Mouse (Mus musculus) G1E-ER4 (cell line): ENCODE measurements around the gene 4933427D14Rik. TPM values are rescaled to one million over a fixed set of nuclear protein-coding genes. Genes with fewer than 3 reads are reported as not detected.

Source experiments
- GATA1 ChIP-seq: IDR thresholded peaks from one replicate; pipeline ENCODE4 v1.8.0; 2012; ENCODE audit warnings: low read length, inconsistent platforms
- polyA plus RNA-seq: library from polyadenylated mRNA; stranded (reverse); fragments of >175 nt; gene quantifications from 2 replicates; pipeline ENCODE4 v1.2.3, GENCODE M21; 2012

The 4933427D14Rik gene
- polyA plus RNA-seq, 1 experiment, result 2.4 TPM

GRCm38 (mm10) chr11:72156624-72157023 lies 50.6 kb downstream of the 4933427D14Rik start:
- no peak for TF ChIP-seq GATA1

DNA sequence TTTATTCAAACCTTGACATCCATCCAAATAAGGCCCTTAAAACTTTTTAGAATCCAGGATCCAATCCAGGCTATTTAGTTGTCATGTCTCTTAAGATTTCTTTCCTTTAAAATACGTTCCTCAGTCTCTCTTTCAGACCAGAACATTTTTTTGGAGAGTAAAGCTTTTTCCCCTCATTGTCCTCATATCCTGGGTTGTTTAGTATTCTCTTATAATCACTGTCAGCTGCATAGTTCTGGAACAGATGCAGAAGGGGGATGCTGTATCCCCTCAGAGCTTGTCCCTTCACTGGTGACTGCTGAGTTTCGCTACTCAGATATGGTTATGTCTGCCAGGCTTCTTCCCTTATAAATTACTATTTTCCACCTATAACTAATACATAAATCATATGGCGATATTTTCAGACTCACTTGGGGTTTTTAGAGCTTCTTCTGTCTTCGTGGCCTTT lies 51.3 kb downstream of the 4933427D14Rik start:
- no peak for TF ChIP-seq GATA1

DNA sequence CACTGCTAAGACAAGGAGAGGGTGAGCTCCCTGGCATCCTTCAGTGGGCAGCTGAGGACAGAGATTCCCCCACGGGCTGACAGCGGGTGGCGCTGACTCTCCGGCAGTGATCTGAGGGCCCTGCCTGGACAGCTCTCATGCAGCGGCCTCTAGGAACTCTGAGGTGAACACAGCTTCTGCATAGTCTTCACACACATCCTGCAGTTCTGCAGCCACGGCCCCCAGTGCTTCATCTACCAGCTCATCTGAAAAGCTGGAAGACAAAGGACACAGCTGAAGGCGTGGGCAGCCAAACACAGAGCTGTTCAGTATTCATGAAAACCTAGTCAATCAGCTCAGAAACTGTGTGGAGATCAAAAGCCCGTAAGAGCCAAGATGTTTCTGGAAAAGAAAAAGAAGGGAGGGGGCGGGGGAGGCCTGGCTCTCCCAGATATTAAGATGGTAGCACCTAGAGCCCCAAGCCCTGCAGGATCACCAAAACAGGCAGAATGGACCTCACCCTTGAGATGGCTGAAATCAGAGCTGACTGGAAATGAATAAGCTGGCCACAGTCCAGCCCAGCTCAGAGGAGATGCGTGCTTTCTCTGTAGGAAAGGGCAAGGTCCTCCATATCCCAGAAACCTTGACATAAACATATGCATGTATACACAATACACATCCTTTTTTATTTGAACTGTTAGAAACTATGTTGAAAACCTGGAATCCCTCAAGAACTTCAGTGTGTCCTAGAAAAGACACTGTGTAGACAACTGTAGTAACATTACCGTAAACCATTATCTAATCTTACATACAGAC lies 51.9 kb downstream of the 4933427D14Rik start:
- no peak for TF ChIP-seq GATA1

- TF ChIP-seq GATA1, result no peak
Measured at GRCm38 (mm10) chr11:72153122-72153862, 54.0 kb downstream of the 4933427D14Rik start.

DNA sequence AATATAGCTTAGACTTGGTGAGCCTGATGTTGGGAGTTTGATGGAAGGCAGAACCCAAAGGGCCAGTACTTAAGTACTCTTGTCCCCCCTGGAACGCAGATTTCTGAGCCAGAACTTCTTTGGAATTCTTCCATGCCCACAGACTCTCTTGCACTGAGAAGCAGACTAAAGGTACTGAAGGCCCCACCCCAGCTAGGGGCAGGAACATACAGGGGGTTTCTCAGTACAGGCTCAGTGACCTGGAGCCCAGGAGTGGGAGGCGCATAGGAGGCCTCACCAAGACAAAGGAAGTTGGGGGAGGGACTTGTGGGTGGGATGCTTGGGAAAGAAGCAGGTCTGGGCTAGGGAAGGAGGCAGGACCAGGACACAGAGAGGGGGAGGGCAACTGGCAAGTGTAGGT lies 56.1 kb downstream of the 4933427D14Rik start:
- no peak for TF ChIP-seq GATA1

GRCm38 (mm10) chr11:72147910-72148309 lies 59.3 kb downstream of the 4933427D14Rik start:
- no peak for TF ChIP-seq GATA1

- TF ChIP-seq GATA1, result no peak
Measured at GRCm38 (mm10) chr11:72145877-72146248, 61.4 kb downstream of the 4933427D14Rik start.

DNA sequence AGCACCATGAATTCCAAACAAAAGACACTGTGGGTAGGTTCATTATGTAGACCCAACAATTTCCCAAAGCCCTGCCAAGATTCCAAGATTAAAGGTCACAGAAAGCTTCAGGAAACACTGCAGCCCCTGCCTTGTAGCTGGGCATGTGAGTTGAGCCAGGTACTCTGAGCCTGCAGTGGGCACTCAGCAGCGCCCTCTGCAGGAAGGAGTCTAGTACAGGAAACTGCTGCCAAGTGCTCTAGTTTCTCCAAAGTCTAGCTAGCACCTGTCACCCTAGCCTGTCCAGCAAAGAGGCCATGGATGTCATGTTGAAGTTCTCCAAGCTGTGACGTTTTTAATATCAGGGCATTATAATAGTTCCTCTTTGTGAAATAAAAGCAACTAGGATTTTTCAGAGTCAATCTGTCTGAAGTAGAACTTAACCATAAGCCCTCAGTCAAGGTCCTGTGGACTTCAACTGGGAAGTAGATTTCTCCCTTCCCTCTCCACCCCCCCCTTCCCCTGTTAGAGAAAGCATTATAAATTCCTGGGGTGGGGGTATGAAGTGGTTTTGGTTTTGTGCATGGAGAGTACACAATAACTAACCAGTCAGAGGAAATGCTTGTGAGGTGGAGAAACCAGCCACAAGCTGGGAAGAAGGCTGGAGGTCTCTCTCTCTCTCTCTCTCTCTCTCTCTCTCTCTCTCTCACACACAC lies 61.9 kb downstream of the 4933427D14Rik start:
- TF ChIP-seq GATA1, result no peak

DNA sequence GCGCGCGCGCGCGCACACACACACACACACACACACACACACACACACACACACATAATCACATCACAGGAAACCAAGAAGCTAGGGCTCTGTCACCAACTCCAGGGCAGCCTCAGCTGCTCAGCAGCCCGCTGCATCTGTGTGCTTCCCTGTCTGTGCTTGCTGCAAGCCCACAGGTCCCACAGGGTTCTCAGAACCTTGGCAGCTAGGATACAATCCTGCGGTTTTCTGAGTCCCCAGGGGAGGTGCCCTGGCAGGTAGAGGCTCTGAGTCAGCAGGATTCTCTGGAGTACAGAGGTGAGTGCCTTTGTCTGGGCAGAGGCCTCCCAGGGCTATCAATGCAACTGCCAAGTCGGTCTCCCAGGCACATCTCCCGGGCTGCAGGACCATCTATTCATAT lies 64.4 kb downstream of the 4933427D14Rik start:
- no peak for TF ChIP-seq GATA1

DNA sequence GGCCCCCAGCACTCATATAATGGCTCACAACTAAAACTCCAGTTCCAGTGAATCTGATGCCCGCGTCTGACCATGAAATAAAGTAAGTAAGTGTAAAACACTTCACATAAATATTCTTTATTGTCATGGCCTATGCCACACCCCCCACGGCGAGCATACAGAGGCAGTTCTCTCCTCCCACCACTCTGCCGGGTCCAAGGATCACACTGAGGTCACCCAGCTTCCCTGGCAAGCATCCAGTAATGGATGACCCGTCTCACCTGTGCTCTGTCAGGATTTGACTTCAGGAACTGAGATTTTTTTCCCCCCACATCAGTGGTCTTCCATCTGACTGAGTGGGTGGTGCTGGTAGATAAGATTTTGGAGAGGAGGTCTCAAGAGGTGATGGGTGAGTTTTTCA lies 67.1 kb downstream of the 4933427D14Rik start:
- no peak for TF ChIP-seq GATA1

DNA sequence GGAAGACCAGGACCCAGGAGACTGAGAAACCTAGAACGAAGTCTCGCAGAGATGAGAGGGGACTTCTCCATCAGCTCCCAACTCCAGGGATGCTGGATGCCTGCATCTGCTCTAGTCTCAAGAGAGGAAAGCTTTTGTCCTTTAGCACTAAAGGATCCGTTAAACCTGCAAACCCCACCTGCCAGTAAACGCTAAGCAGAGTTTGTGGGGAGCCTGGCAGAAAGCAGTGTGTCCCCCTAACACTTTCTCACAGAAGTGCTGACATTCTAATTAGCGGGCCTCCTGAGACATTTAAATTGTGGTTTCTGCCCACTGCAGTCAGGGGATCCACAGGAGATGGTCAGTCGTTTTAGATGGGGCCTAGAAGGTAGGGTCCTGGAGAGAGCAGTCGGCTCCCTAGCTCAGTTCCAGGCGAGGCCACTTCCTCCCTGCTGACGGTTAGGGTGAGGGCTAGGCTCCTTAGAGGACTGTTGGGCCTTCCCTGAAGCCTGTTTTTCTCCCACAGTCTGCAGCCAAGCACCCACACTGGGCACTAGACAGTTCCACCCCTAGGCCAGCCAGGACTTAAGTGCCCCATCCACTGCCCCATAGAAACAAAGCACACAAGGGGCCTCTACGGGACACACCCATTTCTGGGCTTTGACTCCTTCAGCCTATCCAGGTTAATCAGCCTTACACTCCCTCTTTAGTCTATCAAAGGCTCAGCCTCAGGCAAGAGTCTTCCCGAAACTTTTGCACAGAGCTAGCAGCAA lies 70.9 kb downstream of the 4933427D14Rik start:
- TF ChIP-seq GATA1, result no peak

GRCm38 (mm10) chr11:72135383-72136158 lies 71.7 kb downstream of the 4933427D14Rik start, which contains the start of gene Pitpnm3:
TSS of gene Pitpnm3 (minus strand) at chr11:72135778.
- no peak for TF ChIP-seq GATA1

GRCm38 (mm10) chr11:72134536-72135382 lies 72.5 kb downstream of the 4933427D14Rik start:
- TF ChIP-seq GATA1, result no peak

DNA sequence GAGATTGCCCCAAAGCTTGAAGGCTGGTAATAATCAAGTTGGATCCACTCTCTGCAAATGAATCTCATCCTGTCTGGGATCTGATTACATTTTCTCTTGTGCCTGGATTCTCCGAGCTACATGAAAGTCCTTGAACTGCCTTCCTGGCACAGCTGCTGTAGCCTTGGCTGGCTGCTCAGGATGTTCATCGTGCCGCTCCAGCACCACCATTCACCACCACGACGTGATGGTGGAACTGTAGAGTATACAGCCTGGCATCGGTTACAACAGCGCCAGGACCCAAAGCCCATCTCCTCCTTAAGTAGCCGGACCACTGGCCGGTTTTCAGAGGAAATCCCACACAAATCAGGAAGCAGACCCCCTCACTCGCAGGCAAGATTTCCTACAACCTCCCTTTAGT lies 74.2 kb downstream of the 4933427D14Rik start:
- TF ChIP-seq GATA1, result no peak
